Mouse (Mus musculus) gastrocnemius, postnatal 25 days (tissue): ENCODE results near the gene Flg. TPM values are rescaled to one million over a fixed set of nuclear protein-coding genes. Genes with fewer than 3 reads are reported as not detected.

Experiments
- DNase-seq: peaks from one replicate; pipeline ENCODE4 v3.0.0; 2022
- long read RNA-seq, 2 experiments: library from polyadenylated mRNA; stranded (forward); transcript quantifications; one replicate each; pipeline ENCODE4 v2.0.0; 2021
- total RNA-seq, 2 experiments: library from RNA; stranded (reverse); gene quantifications; 1 replicate in 1 of 2; 2 replicates in 1 of 2; pipeline ENCODE4 v1.2.3; 2021

The Flg gene
- not detected for total RNA-seq
- long read RNA-seq, experiment 1 = 0 reads
- long read RNA-seq, experiment 2 = 0 reads

DNA sequence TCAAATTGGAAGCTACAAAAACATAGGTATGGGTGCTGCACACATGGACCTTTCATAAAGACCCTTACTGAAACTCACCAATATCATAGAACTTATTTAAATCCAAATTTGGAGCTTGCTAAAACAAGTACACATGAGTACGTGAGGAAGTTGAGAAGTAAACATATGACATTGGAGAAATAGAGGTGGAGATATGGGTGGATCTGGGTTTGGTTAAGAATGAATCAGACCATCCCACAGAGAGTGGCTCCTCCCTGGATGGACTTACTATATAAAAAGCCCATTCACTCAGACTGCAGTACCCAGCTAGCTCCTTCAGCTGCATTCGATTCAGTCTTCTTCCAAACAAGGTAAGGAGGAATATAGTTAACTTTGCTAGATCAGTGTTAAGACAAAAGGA lies at the start of gene Flg:
Gene Flg, plus strand, starts transcription at position 301 of the 400 bp plus-strand sequence.
- DNase-seq = no peak

DNA sequence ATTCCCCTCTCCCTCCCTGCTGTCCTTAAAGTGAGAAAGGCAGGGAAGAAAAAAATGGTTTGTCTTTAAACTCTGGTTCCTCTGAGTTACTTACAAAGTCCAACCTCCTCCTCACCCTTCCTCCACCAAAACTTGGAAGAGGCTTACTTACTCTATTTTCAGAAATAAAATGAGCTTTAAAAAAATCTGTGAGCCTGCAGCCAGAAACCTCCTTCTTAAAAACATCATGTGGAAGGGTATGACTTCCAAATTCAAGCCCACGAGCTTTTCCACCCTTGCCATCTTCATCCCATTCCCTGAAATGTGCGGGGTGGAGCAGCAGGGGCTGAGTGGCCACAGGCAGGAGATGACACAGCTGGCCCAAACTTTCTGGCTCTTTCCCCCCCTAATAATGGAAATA lies 24.2 kb downstream of the Flg start:
- DNase-seq = no peak

DNA sequence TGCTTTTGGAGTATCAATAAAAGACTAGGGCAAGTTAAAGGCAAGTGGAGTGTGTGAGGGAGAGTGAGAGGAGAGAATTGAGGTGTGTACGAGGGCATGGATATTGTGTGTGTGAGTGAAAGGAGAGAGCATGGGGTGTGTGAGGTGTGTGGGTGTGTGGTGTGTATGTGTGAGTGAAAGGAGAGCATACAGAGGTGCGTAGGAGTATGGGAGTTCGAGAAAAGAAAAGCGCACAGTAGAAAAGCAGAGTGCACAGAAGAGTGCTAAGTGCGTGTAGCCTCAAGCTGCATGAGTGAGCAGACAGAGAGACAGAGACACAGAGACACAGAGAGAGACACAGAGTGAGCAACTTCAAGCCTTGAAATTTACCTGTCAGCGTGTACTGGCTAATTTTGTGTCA lies 26.5 kb downstream of the Flg start:
- no peak for DNase-seq

DNA sequence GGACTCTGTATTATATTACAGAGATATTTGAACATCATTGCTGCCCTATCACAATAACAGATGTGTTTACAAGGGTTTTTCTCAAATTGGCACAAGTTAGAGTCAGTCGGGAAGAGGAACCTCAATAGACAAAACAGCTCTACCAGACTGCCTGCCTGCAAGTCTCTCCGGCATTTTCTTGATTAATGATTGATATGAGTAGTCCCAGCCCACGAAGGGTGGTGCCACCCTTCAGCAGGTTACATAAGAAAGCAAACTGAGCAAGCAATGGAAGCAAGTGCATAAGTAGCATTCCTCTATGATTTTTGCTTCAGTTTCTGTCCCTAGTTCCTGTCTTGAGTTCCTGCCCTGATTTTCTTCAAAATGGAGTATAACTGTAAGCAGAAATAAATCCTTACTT lies 28.6 kb downstream of the Flg start:
- DNase-seq = no peak

DNA sequence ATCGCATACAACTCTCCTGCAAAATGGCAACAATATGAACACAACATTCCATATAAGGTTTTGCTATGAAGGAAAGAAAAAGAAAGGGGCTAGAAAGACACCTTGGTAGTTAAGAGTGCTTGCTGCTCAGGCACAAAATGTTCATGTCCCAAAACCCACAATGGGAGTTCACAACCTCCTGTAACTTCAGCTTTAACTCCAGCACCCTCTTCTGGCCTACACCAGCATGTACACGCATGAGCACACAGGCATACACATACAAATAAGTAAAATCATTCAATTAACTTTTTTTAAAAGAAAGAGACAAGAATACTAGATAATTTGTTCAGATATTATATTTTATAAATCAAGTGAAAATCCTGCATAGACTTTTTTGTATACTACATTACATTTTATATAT lies 32.8 kb downstream of the Flg start:
- DNase-seq = no peak

DNA sequence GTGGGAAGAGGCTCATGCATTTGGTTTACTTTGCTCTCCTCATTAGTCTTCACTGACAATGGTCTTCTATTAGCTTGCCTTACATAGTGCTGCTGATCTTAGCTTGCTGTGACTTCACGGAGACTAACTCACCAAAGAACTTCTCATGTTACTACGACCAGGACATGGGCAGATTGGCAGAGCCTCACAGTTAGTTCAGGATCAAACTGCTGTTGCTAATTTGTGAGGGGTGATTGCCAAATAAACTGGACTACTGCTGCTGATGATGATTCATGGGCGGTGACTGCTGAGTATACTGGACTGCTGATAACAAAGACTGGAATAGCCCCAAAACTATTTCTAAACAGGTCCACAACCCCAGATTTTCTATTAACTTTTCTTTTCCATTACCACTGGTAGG lies 38.0 kb downstream of the Flg start:
- no peak for DNase-seq

DNA sequence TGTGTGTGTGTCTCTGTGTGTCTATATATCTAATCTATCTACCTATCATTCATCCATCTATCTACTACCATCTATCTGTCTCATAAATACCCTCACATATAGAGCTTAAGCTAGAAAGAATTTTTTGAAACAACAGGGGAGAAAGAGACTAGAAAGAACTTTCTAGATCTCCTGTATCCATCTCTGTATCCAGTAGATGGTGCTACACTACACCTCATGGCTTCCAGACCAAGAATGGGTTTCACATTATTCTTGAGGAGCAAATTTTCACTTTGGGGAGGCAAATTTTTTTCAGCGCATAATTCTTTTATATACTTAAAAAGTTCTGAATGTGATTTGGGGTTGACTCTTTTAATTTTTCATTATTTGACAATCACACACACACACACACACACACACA lies 41.1 kb downstream of the Flg start:
- no peak for DNase-seq

DNA sequence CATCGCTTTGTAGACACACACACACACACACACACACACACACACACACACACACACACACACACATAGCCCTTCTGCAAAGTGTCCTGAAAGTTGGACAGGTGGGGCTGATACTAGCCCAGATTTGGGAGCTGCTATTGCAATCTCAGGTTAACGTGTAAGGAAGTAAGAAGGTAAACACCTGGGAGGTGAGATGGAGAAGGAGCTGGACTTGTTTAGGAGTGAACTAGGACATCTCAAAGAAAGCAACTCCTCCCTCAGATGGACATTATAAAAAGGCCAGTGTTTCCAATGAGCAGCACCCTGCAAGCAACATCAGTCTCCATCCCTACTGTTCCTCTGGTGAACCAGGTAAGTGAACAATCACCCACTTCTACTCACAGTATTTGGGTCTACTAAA lies 46.1 kb downstream of the Flg start, which contains the start of gene Hrnr:
Gene Hrnr, plus strand, starts transcription at position 301 of the 400 bp plus-strand sequence.
- no peak for DNase-seq

DNA sequence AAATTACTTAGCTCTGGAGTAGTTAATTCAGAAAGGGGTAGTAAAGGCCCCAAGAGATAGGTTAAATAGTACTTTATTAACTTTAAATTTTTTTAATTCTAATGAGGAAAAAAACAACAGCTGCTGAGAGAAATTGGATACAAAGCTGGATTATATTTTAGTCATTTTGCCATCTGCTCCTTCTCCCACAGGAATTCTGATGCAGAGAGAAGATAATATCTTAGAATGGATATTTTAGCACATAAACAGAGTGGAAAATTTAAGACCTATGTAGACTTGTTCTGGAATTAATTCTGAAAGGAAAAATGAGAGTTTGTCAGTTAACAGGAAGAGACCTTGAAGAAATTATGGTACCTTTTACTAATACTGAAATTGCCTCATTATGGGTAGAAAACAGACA lies 64.4 kb downstream of the Flg start:
- DNase-seq = no peak

DNA sequence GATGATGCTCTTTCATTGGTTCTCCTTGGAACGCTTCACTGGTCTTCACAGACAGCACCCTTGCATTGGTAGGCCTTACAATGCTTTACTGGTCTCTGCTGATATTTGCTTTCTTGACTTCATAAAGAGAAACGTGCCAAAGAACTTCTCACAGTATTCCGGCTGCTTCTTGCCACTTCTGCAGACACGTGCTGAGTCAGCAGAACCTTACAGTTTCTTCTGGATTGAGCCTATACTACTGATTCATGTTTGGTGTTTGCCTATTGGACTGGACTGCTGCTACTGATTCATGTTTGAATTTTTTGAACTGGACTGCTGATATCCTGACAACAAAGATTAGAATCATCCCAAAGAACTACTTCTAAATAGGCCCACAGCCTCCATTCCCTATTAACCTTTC lies 66.7 kb downstream of the Flg start:
- DNase-seq = no peak

Other genes starting within 250 kb of the Flg start
- not detected for gene Gm4858, start 204.7 kb upstream of the Flg start, total RNA-seq
- gene Crnn, start 128.7 kb upstream of the Flg start, total RNA-seq = not detected
- gene Flg2, start 76.2 kb upstream of the Flg start, total RNA-seq = not detected
- gene Hrnr, start 46.2 kb downstream of the Flg start, total RNA-seq = not detected
- gene Rptn, start 120.2 kb downstream of the Flg start, total RNA-seq = not detected
- gene Tchh, start 168.8 kb downstream of the Flg start, total RNA-seq = under 1 TPM in 1 of 2 experiments, not detected in 1; 0.05 TPM
- gene Tchhl1, start 195.2 kb downstream of the Flg start, total RNA-seq = not detected
- 10 to 100 TPM; 50.6 to 90.7 TPM for gene S100a11, start 247.0 kb downstream of the Flg start, total RNA-seq